Mouse (Mus musculus) gastrocnemius, postnatal 36 days (tissue): ENCODE measurements at regions not wholly inside any gene's neighbourhood (a gene's known extent, or its start where the extent isn't known, plus 50 kb on each side); places are given as distances from the start of the nearest gene placed in this dataset.

Source experiments
- DNase-seq, 2 experiments: peaks; one replicate each; pipeline ENCODE4 v3.0.0; 2022
- intact Hi-C: fragments of 180-260 bp; cut with DNase I; formaldehyde crosslinking; loops from one replicate; pipeline ENCODE4 v1.15.1; 2025

GRCm38 (mm10) chr13:71657898-71658297 is 305.6 kb downstream of the Irx1 start:
- no peak for DNase-seq
- intact Hi-C loops = no loop called here

DNA sequence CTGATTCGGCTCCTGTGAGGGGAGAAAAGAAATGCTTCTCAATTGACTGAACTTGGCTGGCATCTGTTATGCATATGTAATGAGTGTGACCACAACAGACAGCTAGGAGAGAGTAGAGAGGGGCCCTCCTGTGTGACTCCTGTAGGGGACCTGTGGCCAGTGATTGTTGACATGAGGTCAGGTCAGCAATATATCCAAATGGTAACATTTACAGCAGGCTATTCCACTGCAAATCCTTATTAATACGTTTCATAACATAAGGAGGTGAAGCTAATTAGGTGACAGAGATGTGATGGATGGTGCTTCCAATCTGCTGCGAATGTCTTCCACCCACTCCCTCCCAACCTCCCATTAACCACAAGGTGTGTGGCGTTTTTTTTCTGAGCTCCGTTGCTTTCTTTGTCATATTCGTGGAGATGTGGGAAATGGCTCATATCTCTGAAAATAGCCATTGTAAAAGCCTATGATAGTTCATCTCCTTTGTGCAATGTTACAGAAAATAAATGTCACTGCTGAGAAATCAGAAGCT is 309.5 kb downstream of the Irx1 start:
- intact Hi-C loops = no loop called here
- no peak for DNase-seq

DNA sequence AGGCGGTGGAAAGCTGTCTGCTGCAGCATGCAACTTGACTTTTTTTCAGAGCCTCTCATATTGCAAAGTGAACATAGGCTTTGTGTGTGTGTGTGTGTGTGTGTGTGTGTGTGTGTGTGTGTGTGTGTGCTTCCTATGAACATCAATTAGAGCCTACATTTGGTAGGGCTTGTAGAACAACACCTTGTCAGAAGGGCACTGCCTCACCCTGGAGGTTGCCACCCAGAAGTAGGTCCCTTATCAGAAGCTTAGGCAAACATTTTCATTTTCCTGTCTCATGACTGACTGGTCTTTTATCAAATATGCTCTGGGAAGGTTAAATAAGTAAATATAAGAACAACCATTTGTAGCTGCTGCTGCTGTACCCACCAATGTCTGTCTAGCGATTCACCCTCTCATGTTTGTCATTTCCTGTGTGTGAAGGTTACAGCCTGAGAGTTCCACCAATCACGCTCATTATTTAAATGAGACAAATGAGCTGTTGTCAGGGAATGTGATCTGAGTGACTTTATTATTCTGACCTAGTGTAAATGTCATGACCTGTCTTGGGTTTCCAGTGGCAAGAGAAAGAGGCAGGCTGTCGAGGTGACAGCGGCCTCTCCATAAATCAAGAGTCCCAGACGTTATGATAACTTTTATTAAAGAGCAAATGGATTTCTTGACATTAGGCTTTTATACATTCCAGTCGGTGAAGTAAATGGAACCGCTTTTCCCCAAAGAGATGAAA is 310.1 kb downstream of the Irx1 start:
- DNase-seq = no peak
- intact Hi-C loops = no loop called here

DNA sequence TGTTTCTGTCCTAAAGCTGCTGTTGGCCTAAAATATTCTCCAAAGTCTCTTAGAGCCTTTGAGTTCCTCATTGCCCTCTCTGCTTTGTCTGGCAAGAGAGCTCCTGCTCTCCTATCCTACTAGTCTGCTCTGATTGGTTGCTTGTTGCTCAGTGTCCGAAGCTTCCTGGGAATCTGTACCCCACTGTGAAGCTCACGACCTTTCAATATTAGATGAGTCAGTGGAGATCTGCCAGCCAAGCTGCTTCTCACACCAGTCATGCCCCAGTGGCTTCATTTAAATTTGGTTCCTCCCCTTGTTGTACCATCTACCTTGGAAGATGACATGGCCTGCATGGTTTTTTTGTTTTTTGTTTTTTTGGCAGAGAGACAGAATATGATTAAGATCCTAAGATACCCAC is 313.6 kb downstream of the Irx1 start:
- DNase-seq = no peak
- intact Hi-C loops = no loop called here

- intact Hi-C loops = no loop called here
- DNase-seq = no peak
Observed at GRCm38 (mm10) chr13:71649031-71649430, 314.5 kb downstream of the Irx1 start.

GRCm38 (mm10) chr13:71631447-71631846 is 332.1 kb downstream of the Irx1 start:
- intact Hi-C loops = no loop called here
- no peak for DNase-seq

- no peak for DNase-seq
- intact Hi-C loops = no loop called here
Observed at GRCm38 (mm10) chr13:71617198-71617597, 346.3 kb downstream of the Irx1 start.

DNA sequence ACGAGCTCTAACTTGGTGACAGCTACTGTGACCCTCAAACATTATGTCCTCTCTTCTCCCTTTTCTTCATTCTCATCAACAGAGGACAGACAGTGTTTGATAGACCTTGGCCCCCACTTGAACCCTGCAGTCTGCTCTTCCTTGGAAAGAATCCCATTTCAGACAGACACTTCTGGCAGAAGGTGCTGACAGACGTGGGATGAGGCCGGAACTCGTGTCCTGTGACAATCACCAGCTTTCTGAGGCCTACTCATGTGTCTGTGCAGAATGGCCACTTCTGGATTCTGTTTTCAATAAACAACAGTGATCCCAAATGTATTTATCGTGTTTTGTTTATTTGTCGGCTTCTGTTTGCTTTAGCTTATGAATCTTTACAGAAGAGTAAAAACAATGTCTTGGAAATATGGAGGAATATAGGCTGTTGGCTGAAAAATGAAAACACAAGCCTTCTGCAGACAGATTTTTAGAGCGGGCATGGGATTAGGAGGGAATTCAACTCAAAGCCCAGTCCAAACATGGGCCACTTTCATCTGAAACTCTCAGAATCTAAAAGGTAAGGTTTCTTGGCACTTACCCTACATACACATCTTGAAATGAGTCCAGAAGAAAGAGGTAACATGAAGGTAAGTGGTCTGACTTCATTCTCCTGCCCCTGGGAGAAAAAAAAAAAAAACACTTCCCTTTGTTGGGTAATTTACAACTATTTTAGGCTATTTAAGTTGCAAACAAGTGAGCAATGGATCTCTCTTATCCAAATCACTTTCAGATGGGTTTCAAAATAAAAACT is 350.9 kb downstream of the Irx1 start:
- no peak for DNase-seq
- intact Hi-C loops = no loop called here

DNA sequence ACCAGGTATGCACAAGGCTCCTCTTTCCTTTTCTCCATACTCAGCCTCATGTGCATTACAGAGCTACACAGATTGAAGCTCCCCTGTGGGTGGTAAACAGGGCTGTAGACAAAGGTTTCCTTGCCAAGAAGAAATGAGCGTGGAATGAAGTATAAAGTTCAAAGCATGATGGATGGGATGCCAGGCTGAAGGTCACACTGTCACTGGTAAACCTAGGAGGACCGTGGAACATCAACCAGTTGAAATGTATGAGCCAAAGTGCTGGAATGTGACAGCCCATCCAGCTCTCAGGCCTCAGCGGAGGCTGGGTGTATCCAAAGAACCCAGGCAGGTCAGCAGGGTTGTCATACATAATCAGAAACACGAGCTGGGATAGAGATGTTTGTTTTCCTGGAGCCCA is 381.0 kb downstream of the Irx1 start:
- intact Hi-C loops = no loop called here
- DNase-seq = no peak

DNA sequence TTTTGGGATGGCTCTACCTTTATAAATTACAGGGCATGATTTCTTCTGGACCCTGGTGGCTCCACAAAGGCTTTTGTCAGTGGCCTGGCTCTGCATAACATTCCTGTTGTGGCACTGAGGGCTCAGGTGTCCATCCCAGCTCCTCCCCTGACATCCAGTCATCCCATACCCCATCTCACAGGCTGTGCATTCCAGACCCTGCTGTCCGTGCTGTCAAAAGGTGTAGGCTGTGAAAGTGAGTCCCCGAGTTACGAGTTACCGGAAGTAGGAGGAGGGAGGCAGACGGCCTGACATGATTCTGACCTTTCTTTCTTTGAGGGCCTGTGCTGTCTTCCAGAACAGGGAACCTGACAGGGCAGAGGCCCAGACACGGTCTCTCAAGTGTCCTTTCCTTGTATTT is 397.6 kb downstream of the Irx1 start:
- no peak for DNase-seq
- intact Hi-C loops = no loop called here

- intact Hi-C loops = no loop called here
- no peak for DNase-seq
Observed at GRCm38 (mm10) chr13:71565388-71565787, 398.1 kb downstream of the Irx1 start.

GRCm38 (mm10) chr13:71558477-71559215 is 404.9 kb downstream of the Irx1 start:
- intact Hi-C loops = no loop called here
- DNase-seq = no peak

DNA sequence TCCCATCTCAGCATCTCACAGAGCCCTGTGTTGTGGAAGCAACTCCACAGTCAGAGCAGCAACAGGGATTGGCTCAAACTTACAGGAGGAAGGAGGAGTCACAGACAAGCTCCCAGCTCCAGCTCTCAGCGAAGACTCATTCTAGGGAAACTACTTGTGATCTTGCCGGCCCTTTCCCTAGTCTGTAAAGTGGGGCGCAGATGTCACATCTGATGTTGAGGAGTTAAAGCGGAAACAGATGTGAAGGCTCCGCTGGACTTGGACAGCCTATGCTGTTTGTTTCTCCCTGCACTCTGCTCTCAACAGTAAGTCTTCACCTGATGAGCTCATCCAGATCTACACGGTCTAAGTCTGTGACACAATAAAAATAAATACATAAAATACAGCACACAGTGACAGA is 408.1 kb downstream of the Irx1 start:
- no peak for DNase-seq
- intact Hi-C loops = no loop called here

DNA sequence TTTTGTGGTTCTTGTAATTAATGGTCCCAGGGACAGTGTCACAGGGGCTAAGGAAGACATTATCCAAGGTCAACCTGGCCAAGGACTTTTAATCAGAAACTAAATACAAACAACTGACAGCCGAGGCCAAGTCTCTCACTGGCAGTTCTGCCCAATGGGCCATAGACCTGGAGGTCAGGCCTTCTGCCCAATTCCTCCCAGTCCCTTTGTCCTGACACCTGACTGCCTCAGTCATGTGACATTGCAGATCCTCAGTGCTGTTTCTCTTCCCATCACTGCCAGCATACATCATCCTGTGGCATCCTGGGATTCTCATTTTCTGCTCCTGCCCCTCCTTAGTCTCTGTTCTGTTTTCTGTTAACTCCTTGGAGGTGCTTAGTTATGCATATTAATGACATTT is 413.4 kb downstream of the Irx1 start:
- intact Hi-C loops = no loop called here
- no peak for DNase-seq

GRCm38 (mm10) chr13:71549206-71549831 is 414.2 kb downstream of the Irx1 start:
- intact Hi-C loops = no loop called here
- no peak for DNase-seq

- no peak for DNase-seq
- intact Hi-C loops = no loop called here
Observed at GRCm38 (mm10) chr13:71538226-71538625, 425.3 kb downstream of the Irx1 start.

- intact Hi-C loops = no loop called here
- no peak for DNase-seq
Observed at GRCm38 (mm10) chr13:71532796-71533351, 430.6 kb downstream of the Irx1 start.

DNA sequence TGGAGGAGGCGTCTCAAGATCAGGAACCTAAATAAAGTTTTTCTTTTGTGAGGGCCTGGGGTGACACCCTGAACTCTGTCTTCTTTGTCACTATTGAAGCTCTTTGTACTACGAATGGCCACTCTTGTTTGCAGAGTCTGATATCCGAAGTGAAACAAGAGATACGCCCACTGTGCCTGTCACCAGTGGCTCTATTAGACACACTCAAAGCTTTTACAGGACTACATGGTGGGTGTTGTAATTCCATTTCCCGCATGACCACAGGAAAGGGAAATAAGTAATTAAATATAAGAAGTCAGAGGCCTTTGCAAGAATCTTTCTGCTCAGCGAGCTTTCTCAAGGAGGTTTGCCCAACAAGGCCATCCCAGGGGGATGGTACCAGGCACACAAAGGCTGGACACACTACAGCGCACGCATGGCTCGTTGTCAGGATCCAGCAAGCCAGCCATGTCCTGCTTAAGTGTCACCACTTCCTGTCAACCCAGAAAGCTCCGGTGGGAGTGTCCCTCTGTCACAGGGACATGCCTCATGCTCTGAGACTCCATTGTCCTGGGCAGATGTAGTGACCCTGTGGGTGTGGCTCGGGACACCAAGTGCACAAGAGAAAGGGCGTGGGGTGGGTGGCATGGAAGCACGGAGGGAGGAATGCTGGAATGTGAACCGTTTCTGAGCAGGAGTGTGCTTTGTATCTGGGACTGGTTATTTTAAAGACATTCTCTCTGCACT is 434.0 kb downstream of the Irx1 start:
- intact Hi-C loops = no loop called here
- DNase-seq = no peak

GRCm38 (mm10) chr13:71517776-71518175 is 445.7 kb downstream of the Irx1 start:
- intact Hi-C loops = no loop called here
- no peak for DNase-seq

- no peak for DNase-seq
Observed at GRCm38 (mm10) chr13:71513204-71513603, 450.3 kb downstream of the Irx1 start.

More at GRCm38 (mm10) chr13:71513204-71513603, 450.3 kb downstream of the Irx1 start:
- intact Hi-C loops = no loop called here
